Comparison of ENCODE assay signal across 8 mouse cellular contexts in genomic region chr10:115384221-115385017, GRCm38 (mm10). TPM values are rescaled to one million over a fixed set of nuclear protein-coding genes. Genes with fewer than 3 reads are reported as not detected.
DNase-seq lines count a peak whose midpoint lies in the region; ATAC-seq and TF ChIP-seq lines count a peak whose summit lies in the region.

TSS of gene Thap2 (minus strand) at chr10:115384443.
TSS of gene Zfc3h1 (plus strand) at chr10:115384959.

- H3K27me3 ChIP-seq in embryonic facial prominence, embryonic 14.5 days (replicated peaks; ENCODE audit: control insufficient read depth, insufficient read depth, low read length) = no peaks in the 10 kb centered on the region
- H3K27me3 ChIP-seq in heart, adult 2 months (ENCODE audit: control insufficient read depth, insufficient read depth, low read length) = no peaks in the 10 kb centered on the region
- no peaks in the 10 kb centered on the region for H3K27me3 ChIP-seq in limb, embryonic 13.5 days
- no peaks in the 10 kb centered on the region for H3K27me3 ChIP-seq in midbrain, embryonic 16.5 days (ENCODE audit: control insufficient read depth, insufficient read depth, low read depth, low read length)

- DNase-seq in 3T3-L1 (ENCODE audit: low read depth, low spot score) = peak; percentile 98
- peak; percentile 85 to 96 for DNase-seq in adrenal gland, postnatal 4 days (ENCODE audit: low spot score in 2 of 2)
- DNase-seq in embryonic facial prominence, embryonic 14.5 days (ENCODE audit: low spot score) = peak; percentile 100
- DNase-seq in heart, adult 2 months = peak; percentile 96 to 99
- DNase-seq in kidney, adult 8-10 months = peak; percentile 98 to 99
- DNase-seq in spleen, postnatal 10 days (ENCODE audit: low spot score in 2 of 2) = peak; percentile 89 to 98

- H3K27ac ChIP-seq in embryonic facial prominence, embryonic 14.5 days (replicated peaks; ENCODE audit: low read depth, low read length) = peak within 1 kb of the TSS; percentile 99
- peak within 1 kb of the TSS; percentile 88 for H3K27ac ChIP-seq in heart, adult 2 months
- H3K27ac ChIP-seq in limb, embryonic 13.5 days = peak within 1 kb of the TSS; percentile 98
- H3K27ac ChIP-seq in midbrain, embryonic 16.5 days (ENCODE audit: low read length) = peak within 1 kb of the TSS; percentile 97

- H3K4me2 ChIP-seq in embryonic facial prominence, embryonic 14.5 days (ENCODE audit: low read depth, low read length) = peak within 1 kb of the TSS; percentile 81
- peak within 1 kb of the TSS; percentile 76 for H3K4me2 ChIP-seq in limb, embryonic 13.5 days (replicated peaks)
- H3K4me2 ChIP-seq in midbrain, embryonic 16.5 days (ENCODE audit: low read length) = peak within 1 kb of the TSS; percentile 71

- TF ChIP-seq POLR2A in heart, adult 2 months (IDR thresholded peaks at IDR 0.05; ENCODE audit: insufficient read depth, low read depth, low read length) = peak; percentile 94

- intact Hi-C loops in heart, adult 2 months (cut with DNase I) = loop anchor here (1.0 to 5.0 kb wide), 4 partner anchors 22 to 132 kb away; partner anchors contain the start of genes Rab21, Tbc1d15 and Tmem19

- peaks cover 2% of the 10 kb centered on the region; the same call in 1 of the 2 replicates for H3K79me2 ChIP-seq in heart, adult 2 months (replicated peaks; ENCODE audit: control insufficient read depth, insufficient read depth, low read length)

- peak; percentile 99 for ATAC-seq in embryonic facial prominence, embryonic 14.5 days (ENCODE audit: low read depth)
- ATAC-seq in limb, embryonic 13.5 days (ENCODE audit: low FRiP score, low read depth) = peak; percentile 97
- ATAC-seq in midbrain, embryonic 16.5 days = peak; percentile 98

- H3K36me3 ChIP-seq in embryonic facial prominence, embryonic 14.5 days (ENCODE audit: control insufficient read depth, insufficient read depth, low read length) = peaks cover 10% of the 10 kb centered on the region
- H3K36me3 ChIP-seq in heart, adult 2 months (ENCODE audit: control insufficient read depth, insufficient read depth, low read length) = peaks cover 28% of the 10 kb centered on the region
- H3K36me3 ChIP-seq in limb, embryonic 13.5 days = peaks cover 10% of the 10 kb centered on the region
- H3K36me3 ChIP-seq in midbrain, embryonic 16.5 days (ENCODE audit: control insufficient read depth, insufficient read depth, low read length) = 0 out of 2 replicates have a peak, but pooled peaks cover 4% of the 10 kb centered on the region

- under 1% methylated on average over 55 of the region's 65 CpGs for WGBS in embryonic facial prominence, embryonic 14.5 days
- WGBS in heart, adult 2 months = under 1% methylated on average over 65 of the region's 65 CpGs
- WGBS in limb, embryonic 13.5 days = 0% methylated on average over 65 of the region's 65 CpGs
- WGBS in midbrain, embryonic 16.5 days = under 1% methylated on average over 65 of the region's 65 CpGs

- H3K9ac ChIP-seq in embryonic facial prominence, embryonic 14.5 days (ENCODE audit: low read depth, low read length) = peak within 1 kb of the TSS; percentile 97
- H3K9ac ChIP-seq in heart, adult 2 months (ENCODE audit: low read depth, low read length) = peak within 1 kb of the TSS; percentile 89
- H3K9ac ChIP-seq in limb, embryonic 13.5 days = peak within 1 kb of the TSS; percentile 97
- H3K9ac ChIP-seq in midbrain, embryonic 16.5 days (ENCODE audit: low read depth, low read length) = peak within 1 kb of the TSS; percentile 93

- peak within 1 kb of the TSS; percentile 97 for H3K4me3 ChIP-seq in embryonic facial prominence, embryonic 14.5 days (ENCODE audit: low read depth, low read length)
- H3K4me3 ChIP-seq in heart, adult 2 months = peak within 1 kb of the TSS; percentile 83
- H3K4me3 ChIP-seq in limb, embryonic 13.5 days = peak within 1 kb of the TSS; percentile 93
- peak within 1 kb of the TSS; percentile 97 for H3K4me3 ChIP-seq in midbrain, embryonic 16.5 days (ENCODE audit: low read depth, low read length)

- no peaks in the 10 kb centered on the region for H3K9me3 ChIP-seq in embryonic facial prominence, embryonic 14.5 days (ENCODE audit: control insufficient read depth, low read length)
- H3K9me3 ChIP-seq in limb, embryonic 13.5 days = no peaks in the 10 kb centered on the region
- H3K9me3 ChIP-seq in midbrain, embryonic 16.5 days (replicated peaks; ENCODE audit: control insufficient read depth, low read length, poor library complexity, severe bottlenecking) = no peaks in the 10 kb centered on the region

- peak; percentile 89 for TF ChIP-seq EP300 in heart, adult 2 months (IDR thresholded peaks at IDR 0.05; ENCODE audit: insufficient read depth, low read depth, low read length)

- TF ChIP-seq CTCF in heart, adult 2 months (IDR thresholded peaks at IDR 0.05) = peak; percentile 89

- H3K4me1 ChIP-seq in embryonic facial prominence, embryonic 14.5 days (ENCODE audit: control insufficient read depth, insufficient read depth, low read length) = peaks cover 22% of the 10 kb centered on the region
- peaks cover 9% of the 10 kb centered on the region for H3K4me1 ChIP-seq in heart, adult 2 months (ENCODE audit: control insufficient read depth, insufficient read depth, low read length)
- peaks cover 33% of the 10 kb centered on the region for H3K4me1 ChIP-seq in limb, embryonic 13.5 days
- peaks cover 45% of the 10 kb centered on the region for H3K4me1 ChIP-seq in midbrain, embryonic 16.5 days (ENCODE audit: control insufficient read depth, insufficient read depth, low read length)

RNA-seq across cellular contexts. Expression of gene Thap2, which starts in this region (rescaled TPM):
- 10 to 100 TPM in 1 of 2 experiments, 1 to 10 TPM in 1; 9.7 to 10.6 TPM for total RNA-seq in adrenal gland, postnatal 4 days (2021)
- polyA plus RNA-seq in embryonic facial prominence, embryonic 14.5 days (2014; fragmentation: Nextera tagmentation; extraction: Ambion mirVana) = 14.3 and 15.6 TPM in 2 replicates
- total RNA-seq in heart, adult 2 months (2021) = 1 to 10 TPM; 7.9 to 9.3 TPM
- polyA plus RNA-seq in heart, adult 2 months (2012; rRNA removed) = 5.0 and 7.8 TPM in 2 replicates
- 26.7 and 29.7 TPM in 2 replicates for polyA plus RNA-seq in limb, embryonic 13.5 days (2015; fragmentation: Nextera tagmentation; extraction: Ambion mirVana)
- 22.8 and 24.8 TPM in 2 replicates for polyA plus RNA-seq in midbrain, embryonic 16.5 days (2015; fragmentation: Nextera tagmentation; extraction: Ambion mirVana)

RNA-seq across cellular contexts. Expression of gene Zfc3h1, which starts in this region (rescaled TPM):
- total RNA-seq in adrenal gland, postnatal 4 days (2021) = 10 to 100 TPM; 52.5 to 58.3 TPM
- 26.6 and 27.4 TPM in 2 replicates for polyA plus RNA-seq in embryonic facial prominence, embryonic 14.5 days (2014; fragmentation: Nextera tagmentation; extraction: Ambion mirVana)
- 10 to 100 TPM; 13.3 TPM for total RNA-seq in heart, adult 2 months (2021)
- polyA plus RNA-seq in heart, adult 2 months (2012; rRNA removed) = 13.7 and 29.3 TPM in 2 replicates
- 22.2 and 22.6 TPM in 2 replicates for polyA plus RNA-seq in limb, embryonic 13.5 days (2015; fragmentation: Nextera tagmentation; extraction: Ambion mirVana)
- polyA plus RNA-seq in midbrain, embryonic 16.5 days (2015; fragmentation: Nextera tagmentation; extraction: Ambion mirVana) = 14.3 and 17.3 TPM in 2 replicates

Comparison
In these comparisons a context has a peak if more than half of its experiments do, and no peak if none do; other contexts are left out.
1. Peak in every context shown above with its lines: DNase-seq, ATAC-seq, H3K4me3 ChIP-seq and H3K27ac ChIP-seq.